Mouse (Mus musculus): ENCODE measurements at regions not wholly inside any gene's neighbourhood (a gene's known extent, or its start where the extent isn't known, plus 50 kb on each side); places are given as distances from the start of the nearest gene placed in this dataset.

DNA sequence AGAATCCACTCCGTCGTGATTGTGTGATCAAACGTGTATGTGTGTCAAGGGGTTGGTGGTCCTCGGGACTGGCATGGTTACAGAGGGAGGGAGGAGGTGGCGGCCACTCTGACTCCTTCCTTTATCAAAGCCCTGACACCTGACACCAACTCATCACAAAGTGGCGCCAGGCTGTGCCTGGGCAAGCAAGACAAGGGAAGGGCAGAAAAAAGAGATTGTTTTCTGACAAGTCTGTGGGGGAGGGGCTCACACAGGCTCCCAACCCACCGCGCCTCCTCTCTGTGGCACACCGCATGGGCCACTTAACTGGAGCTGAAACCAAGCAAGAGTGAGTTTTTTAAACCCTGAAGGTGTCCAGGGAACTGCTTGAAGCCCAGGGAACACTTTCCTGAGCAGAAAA is 68.5 kb downstream of the Ier5 start:
- TF ChIP-seq CHD2 (IDR thresholded peaks at IDR 0.05; ENCODE audit: low read depth, low read length) = no peak
- TF ChIP-seq ZC3H11A (IDR thresholded peaks at IDR 0.05; ENCODE audit: borderline replicate concordance, low read depth, low read length) = no peak
- no peak for TF ChIP-seq HCFC1 (IDR thresholded peaks at IDR 0.05; ENCODE audit: borderline replicate concordance, insufficient read depth, low read length)
- no peak for TF ChIP-seq MAFK (IDR thresholded peaks at IDR 0.05; ENCODE audit: insufficient read depth, low read depth, low read length)
- TF ChIP-seq ZNF384 (IDR thresholded peaks at IDR 0.05; ENCODE audit: low read depth, low read length) = no peak
